Mouse (Mus musculus): Measurements from ENCODE around the gene Gm12845. TPM values are rescaled to one million over a fixed set of nuclear protein-coding genes. Genes with fewer than 3 reads are reported as not detected.

Gene Gm12845
- total RNA-seq, 2 experiments from 2014 or later: not detected

Other genes starting within 250 kb of the Gm12845 start
- gene Rnf220, start 227.4 kb upstream of the Gm12845 start, total RNA-seq (2021): 100 to 1,000 TPM; 107 to 110 TPM
- 100 to 1,000 TPM in 1 of 2 experiments, 10 to 100 TPM in 1; 96.5 to 103 TPM for gene Eri3, start 174.0 kb upstream of the Gm12845 start, total RNA-seq (2021)
- 10 to 100 TPM; 49.0 to 49.2 TPM for gene Dmap1, start 42.1 kb upstream of the Gm12845 start, total RNA-seq (2021)
- not detected for gene Klf17, start 41.2 kb downstream of the Gm12845 start, total RNA-seq (2021)
- 10 to 100 TPM; 17.3 to 19.9 TPM for gene Slc6a9, start 110.1 kb downstream of the Gm12845 start, total RNA-seq (2021)
- 1 to 10 TPM in 1 of 2 experiments, under 1 TPM in 1; 0.96 to 1.4 TPM for gene Ccdc24, start 148.1 kb downstream of the Gm12845 start, total RNA-seq (2021)
- gene B4galt2, start 159.1 kb downstream of the Gm12845 start, total RNA-seq (2021): 10 to 100 TPM; 32.6 to 34.6 TPM
- gene Atp6v0b, start 162.9 kb downstream of the Gm12845 start, total RNA-seq (2021): 100 to 1,000 TPM; 139 to 148 TPM
- 1 to 10 TPM; 9.6 to 9.8 TPM for gene Dph2, start 167.6 kb downstream of the Gm12845 start, total RNA-seq (2021)
- 10 to 100 TPM; 43.9 to 45.1 TPM for gene Ipo13, start 190.6 kb downstream of the Gm12845 start, total RNA-seq (2021)
- gene Artn, start 205.4 kb downstream of the Gm12845 start, total RNA-seq (2021): under 1 TPM; 0.45 to 0.90 TPM

Data from adrenal gland, postnatal 4 days (tissue).